In the genomic region with DNA sequence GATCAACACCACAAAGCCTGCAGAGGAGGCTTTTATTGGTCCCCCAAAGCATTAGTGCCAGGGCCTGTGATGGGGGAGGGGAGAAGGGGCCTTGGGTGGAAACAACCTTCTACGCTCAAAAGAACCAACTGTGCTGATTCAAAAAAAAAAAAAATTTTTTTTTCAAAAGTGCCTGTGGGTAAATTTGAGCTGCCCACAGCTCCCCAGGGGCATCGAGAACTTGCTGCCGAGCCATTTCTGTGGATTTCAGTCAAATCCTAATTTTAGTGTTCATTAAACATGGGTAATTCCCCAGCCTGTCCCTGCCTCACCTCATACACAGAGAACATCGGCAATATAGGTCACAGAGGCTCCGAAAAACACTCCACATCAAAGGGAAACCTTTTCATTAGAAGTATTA, we compare ENCODE assay signal across 18 mouse cellular contexts.
"Had no signal": no experiment of that assay in that cellular context is flagged by ENCODE, and none has a peak within 500 bp of the region (broad histone marks: within the 10 kb centered on the region; RNA-seq: fewer than 3 reads in every experiment).

No protein-coding gene starts in this region.

- ATAC-seq: midbrain, embryonic 13.5 days; midbrain, embryonic 15.5 days had no signal

- H3K9me3 ChIP-seq: midbrain, embryonic 10.5 days; midbrain, embryonic 13.5 days; midbrain, embryonic 15.5 days; neural tube, embryonic 13.5 days; neural tube, embryonic 15.5 days had no signal

- H3K4me1 ChIP-seq: midbrain, embryonic 13.5 days; midbrain, embryonic 15.5 days; neural tube, embryonic 13.5 days; neural tube, embryonic 15.5 days had no signal

- H3K4me2 ChIP-seq: lung, embryonic 14.5 days; midbrain, embryonic 13.5 days; midbrain, embryonic 15.5 days; neural tube, embryonic 13.5 days; neural tube, embryonic 15.5 days had no signal

- H3K9ac ChIP-seq: lung, embryonic 14.5 days; midbrain, embryonic 13.5 days; midbrain, embryonic 15.5 days; neural tube, embryonic 13.5 days; neural tube, embryonic 15.5 days had no signal

- DNase-seq: lung, adult 18-20 months; lung, embryonic 14.5 days; lung, postnatal 10 days; lung, postnatal 4 days; retina, postnatal 1 day; right cerebral cortex, adult 18-20 months; right cerebral cortex, postnatal 25 days; right cerebral cortex, postnatal 4 days; spleen, adult 18-20 months; thymus, adult 18-20 months; thymus, postnatal 14 days; thymus, postnatal 4 days had no signal

- H3K27ac ChIP-seq: midbrain, embryonic 10.5 days; midbrain, embryonic 13.5 days; midbrain, embryonic 15.5 days; neural tube, embryonic 13.5 days; neural tube, embryonic 15.5 days had no signal

- H3K36me3 ChIP-seq: midbrain, embryonic 10.5 days; midbrain, embryonic 13.5 days; midbrain, embryonic 15.5 days; neural tube, embryonic 13.5 days; neural tube, embryonic 15.5 days had no signal

- H3K27me3 ChIP-seq: midbrain, embryonic 13.5 days; midbrain, embryonic 15.5 days; neural tube, embryonic 13.5 days; neural tube, embryonic 15.5 days had no signal

- H3K4me3 ChIP-seq: midbrain, embryonic 10.5 days; midbrain, embryonic 13.5 days; midbrain, embryonic 15.5 days; myocyte; neural tube, embryonic 13.5 days; neural tube, embryonic 15.5 days had no signal
